Mouse (Mus musculus) kidney, adult 2 months (tissue): ENCODE data around the gene Kcnh1.

ENCODE experiments used
- CTCF ChIP-seq: fragments of 200-500 bp; conservative IDR thresholded peaks from 2 replicates; pipeline ENCODE4 v1.5.1; 2011; ENCODE audit warnings: low read depth, mild to moderate bottlenecking, control low read depth, low read length, moderate library complexity, mixed read lengths; ENCODE audit not compliant: insufficient read depth, insufficient read length
- POLR2A ChIP-seq: fragments of 200-500 bp; IDR thresholded peaks from one replicate; pipeline ENCODE4 v1.6.1; 2011; ENCODE audit warnings: low read depth, low read length, control low read depth

DNA sequence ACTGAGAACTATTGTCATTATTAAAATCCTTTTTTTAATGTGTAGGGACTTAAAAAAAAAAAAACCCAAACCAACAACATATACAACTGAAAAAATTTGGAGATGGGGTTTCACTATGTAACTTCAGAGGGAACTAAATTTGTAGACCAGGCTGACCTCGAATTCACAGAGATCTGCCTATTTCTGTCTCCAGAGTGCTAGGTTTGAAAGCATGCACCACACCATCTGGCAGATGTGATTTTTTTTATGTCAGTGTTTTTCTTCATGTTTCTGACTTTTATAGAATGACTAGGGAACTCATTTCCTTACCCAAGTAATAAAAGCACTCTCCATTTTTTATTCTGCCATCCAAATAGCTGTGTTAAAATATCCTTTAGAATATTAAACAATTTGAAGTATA is 42.1 kb downstream of the Kcnh1 start:
- TF ChIP-seq POLR2A (no peak), CTCF (no peak)
